Mouse (Mus musculus): Measurements from ENCODE around the gene Mapt.
A peak's percentile ranks its signal among the peaks of the same experiment; 100 is the strongest.
"Not testable (repeated sequence)": the region's sequence is repeated elsewhere in the genome, so short reads cannot be mapped to it uniquely, and the experiment has no call there.

Gene Mapt

DNA sequence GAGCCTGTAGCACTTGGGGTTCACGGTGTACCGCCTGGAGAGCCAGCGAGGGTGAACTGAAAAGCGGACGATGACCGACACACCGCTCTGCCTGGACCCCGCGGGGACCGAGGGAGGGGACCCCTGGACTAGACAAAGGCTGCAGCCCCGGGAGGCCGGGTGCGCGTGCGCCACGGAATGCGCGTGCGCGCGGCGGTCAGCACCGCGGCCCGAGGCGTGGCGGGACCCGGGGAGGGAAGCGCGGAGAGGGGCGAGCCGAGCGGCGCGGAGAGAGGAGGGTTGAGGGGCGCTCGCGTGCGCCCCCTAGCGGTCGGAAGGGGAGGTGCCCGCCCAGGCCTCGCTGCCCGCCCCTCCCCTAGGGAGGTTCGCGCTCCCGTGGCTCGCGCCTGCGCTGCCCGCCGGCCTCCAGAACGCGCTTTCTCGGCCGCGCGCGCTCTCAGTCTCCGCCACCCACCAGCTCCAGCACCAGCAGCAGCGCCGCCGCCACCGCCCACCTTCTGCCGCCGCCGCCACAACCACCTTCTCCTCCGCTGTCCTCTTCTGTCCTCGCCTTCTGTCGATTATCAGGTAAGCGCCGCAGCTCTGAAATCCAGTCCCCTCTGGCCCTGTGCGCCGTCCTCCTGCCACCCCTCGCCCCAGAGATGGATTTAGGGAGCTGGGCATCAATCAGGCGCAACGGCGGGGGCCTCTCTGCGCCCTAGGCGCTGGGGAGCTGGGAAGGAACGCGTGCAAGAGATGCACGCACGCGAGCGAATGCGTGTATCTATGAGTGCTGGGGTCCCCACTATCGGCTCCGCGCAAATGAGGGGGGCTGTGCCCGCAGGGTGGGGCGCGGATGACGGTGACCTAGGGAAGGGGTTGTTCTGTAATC is at the start of gene Mapt:
Gene Mapt (plus strand): TSS at position 350 of the 871 bp plus-strand sequence.
- DNase-seq (ENCODE audit: low spot score in 2 of 2) = peak; percentile 89 to 92

DNA sequence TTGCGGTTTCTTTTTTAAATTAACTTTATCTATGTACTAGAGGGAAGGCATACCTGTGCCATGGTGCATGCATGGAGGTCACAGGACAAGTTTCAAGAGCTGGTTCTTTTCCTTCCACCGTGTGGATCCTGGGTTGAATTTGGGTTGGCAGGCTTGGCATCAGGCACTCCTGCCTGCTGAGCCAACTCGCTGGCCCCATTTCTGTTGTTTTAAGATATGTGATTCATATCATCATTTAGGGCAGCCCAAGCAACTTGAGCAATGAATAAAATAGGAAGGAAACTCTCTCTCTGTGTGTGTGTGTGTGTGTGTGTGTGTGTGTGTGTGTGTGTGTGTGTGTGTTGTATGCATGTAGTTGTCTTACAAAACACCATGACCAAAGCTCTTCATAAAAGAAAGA is 49.0 kb upstream of the Mapt start:
- DNase-seq (ENCODE audit: low spot score in 2 of 2) = no peak

GRCm38 (mm10) chr11:104186135-104186836 is 44.9 kb upstream of the Mapt start, which contains the start of gene Sppl2c:
Gene Sppl2c, plus strand, starts transcription at chr11:104186327.
- DNase-seq (ENCODE audit: low spot score in 2 of 2) = no peak

GRCm38 (mm10) chr11:104186837-104187150 is 44.4 kb upstream of the Mapt start:
- no peak for DNase-seq (ENCODE audit: low spot score in 2 of 2)

DNA sequence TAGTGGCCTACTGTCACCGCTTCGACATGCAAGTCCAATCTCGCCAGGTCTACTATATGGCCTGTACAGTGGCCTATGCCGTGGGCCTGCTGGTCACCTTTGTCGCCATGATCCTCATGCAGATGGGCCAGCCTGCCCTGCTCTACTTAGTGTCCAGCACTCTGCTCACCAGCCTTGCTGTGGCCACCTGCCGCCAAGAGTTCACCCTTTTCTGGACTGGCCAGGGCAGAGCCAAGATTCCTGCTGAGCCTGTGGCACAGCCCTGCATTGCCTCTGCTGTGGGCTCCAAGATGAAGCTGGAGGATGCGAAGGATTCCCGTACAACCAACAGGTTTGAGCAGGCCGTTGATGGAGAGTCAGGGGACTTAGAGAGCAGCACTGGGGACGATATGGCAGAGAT is 43.4 kb upstream of the Mapt start:
- no peak for DNase-seq (ENCODE audit: low spot score in 2 of 2)

DNA sequence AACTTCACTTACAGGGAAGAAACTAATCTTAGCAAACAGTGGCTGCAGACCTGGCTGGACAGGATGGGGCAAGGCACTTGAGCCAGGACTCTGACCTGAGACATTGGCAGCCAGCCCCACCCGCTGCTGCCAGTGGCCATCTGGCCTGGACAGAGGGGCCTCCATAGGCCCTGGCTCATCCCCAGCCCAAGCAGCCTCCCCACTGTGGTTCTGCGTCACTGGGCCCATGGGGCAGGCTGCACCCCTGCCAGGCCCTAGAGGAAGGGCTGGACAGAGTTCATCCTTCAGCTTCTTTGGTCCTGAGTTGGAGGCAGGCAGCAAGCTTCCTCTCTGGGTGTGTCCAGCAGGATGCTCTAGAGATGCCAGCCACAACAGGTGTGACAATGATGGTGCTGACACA is 41.2 kb upstream of the Mapt start:
- no peak for DNase-seq (ENCODE audit: low spot score in 2 of 2)

DNA sequence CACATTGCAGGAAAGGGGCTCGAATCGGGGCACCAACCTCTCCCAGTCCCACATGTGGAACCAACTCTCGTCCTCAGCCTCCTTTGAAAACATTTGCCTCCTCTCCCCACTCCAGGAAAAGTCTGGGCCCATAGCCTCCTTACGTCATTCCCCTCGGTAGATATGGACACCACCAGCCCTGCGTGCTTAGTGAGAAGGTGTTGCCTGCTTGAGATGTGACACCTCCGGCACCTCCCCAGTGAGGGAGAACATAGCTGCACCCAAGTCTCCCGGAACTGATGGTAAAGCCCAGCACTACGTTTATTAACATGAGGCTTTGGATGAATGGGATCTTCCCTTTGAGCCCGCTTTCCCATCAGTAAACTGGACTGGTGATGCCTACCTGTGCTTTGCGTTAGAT is 35.8 kb upstream of the Mapt start:
- no peak for DNase-seq (ENCODE audit: low spot score in 2 of 2)

DNA sequence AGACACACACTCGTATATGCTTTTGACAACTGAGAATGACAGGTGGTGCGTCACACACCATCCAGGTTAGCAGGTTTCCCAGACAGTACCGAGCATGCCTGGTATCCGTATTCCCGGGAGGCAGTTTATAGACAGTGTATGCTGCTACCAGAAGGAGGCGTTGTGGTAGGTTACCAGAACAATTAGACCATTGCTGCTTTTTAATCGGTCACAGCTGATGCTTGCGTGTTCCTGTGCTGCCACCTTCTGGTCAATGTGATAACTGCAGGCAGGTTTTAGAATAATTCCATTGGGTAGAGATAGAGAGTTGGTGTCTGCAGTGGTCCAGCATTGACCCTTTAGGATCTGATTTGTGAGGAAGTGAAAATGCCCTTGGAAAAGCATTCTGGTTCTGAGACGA is 35.4 kb upstream of the Mapt start:
- DNase-seq (ENCODE audit: low spot score in 2 of 2) = peak; percentile 81

DNA sequence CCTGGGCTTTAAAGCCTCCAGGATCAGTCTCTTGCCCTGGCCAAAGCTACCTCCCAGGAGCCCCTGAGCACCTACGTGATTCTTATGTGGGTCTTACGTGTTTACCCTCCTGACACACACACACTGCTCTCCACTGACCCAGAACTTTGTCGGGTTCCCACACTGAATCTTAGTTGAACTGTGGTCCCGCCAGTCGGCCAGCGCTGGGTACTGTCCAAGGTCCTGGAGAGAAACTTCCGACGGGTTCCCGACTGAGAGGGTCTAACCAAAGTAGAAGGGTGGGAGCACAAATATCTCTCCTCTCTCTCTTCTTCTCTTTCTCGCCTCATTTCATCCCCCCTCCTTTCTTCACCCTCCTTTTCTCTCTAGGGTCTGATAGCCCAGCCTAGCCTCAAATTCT is 33.3 kb upstream of the Mapt start:
- DNase-seq (ENCODE audit: low spot score in 2 of 2) = no peak

DNA sequence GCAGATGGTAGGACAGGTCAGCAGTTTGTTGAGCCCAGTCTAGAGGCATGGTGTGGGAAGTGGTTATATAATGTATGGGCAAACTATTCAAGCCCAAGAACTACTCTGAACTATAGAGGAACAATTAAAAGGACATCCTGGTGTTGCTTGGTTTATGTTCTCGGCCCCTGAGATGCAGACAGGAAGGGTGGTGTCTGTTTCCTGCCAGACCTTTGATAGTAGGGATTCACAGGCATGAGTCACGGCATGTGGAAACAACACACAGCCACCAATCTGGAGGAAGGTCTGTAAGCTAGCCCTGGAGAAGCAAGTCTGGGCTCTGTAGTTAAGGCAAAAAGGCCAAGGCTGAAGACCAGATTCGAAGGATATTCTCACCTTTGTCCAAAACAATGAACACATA is 27.9 kb upstream of the Mapt start:
- no peak for DNase-seq (ENCODE audit: low spot score in 2 of 2)

GRCm38 (mm10) chr11:104206573-104206972 is 24.6 kb upstream of the Mapt start:
- no peak for DNase-seq (ENCODE audit: low spot score in 2 of 2)

DNA sequence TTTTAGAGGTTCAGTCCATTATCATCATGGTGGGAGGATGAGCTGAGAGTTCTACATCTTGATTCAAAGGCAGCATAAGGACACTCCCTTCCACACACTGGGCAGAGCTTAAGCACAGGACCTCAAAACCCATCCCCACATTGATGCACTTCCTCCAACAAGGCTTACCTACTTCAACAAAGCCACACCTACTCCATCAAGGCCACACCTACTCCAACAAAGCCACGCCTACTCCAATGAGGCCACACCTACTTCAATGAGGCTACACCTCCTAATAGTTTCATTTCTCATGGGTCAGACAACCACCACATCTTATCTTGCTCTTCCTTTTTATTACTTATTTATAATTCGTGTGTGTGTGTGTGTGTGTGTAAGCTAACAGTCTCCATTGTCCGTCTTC is 22.1 kb upstream of the Mapt start:
- no peak for DNase-seq (ENCODE audit: low spot score in 2 of 2)

- DNase-seq (ENCODE audit: low spot score in 2 of 2) = no peak
Measured at GRCm38 (mm10) chr11:104211251-104211650, 19.9 kb upstream of the Mapt start.

GRCm38 (mm10) chr11:104214128-104214527 is 17.1 kb upstream of the Mapt start:
- DNase-seq (ENCODE audit: low spot score in 2 of 2) = not testable (repeated sequence)

- no peak for DNase-seq (ENCODE audit: low spot score in 2 of 2)
Measured at GRCm38 (mm10) chr11:104218075-104218474, 13.1 kb upstream of the Mapt start.

DNA sequence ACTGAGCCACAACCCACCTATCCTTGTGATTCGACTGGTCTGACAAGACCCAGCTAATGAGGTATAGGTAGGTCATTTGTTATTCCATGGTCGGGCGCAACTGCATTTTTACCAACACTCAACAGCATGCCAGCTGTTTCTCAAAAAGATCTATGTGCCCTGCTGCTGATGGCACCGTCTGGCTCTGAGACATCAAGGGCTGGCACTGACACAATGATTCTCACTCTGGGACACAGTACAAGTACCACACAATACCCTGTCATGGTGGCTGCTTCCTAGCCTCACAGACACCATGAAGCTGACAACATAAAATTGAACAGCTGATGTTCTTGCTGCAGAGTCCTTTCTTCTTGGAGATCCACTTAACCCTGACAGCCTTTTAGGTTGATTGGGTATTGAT is 10.9 kb upstream of the Mapt start:
- no peak for DNase-seq (ENCODE audit: low spot score in 2 of 2)

- no peak for DNase-seq (ENCODE audit: low spot score in 2 of 2)
Measured at GRCm38 (mm10) chr11:104221751-104222150, 9.4 kb upstream of the Mapt start.

- DNase-seq (ENCODE audit: low spot score in 2 of 2) = no peak
Measured at GRCm38 (mm10) chr11:104223301-104223700, 7.9 kb upstream of the Mapt start.

GRCm38 (mm10) chr11:104229391-104229790 is 1.8 kb upstream of the Mapt start:
- no peak for DNase-seq (ENCODE audit: low spot score in 2 of 2)

GRCm38 (mm10) chr11:104230066-104230778 is 968 bp upstream of the Mapt start:
- no peak for DNase-seq (ENCODE audit: low spot score in 2 of 2)

DNA sequence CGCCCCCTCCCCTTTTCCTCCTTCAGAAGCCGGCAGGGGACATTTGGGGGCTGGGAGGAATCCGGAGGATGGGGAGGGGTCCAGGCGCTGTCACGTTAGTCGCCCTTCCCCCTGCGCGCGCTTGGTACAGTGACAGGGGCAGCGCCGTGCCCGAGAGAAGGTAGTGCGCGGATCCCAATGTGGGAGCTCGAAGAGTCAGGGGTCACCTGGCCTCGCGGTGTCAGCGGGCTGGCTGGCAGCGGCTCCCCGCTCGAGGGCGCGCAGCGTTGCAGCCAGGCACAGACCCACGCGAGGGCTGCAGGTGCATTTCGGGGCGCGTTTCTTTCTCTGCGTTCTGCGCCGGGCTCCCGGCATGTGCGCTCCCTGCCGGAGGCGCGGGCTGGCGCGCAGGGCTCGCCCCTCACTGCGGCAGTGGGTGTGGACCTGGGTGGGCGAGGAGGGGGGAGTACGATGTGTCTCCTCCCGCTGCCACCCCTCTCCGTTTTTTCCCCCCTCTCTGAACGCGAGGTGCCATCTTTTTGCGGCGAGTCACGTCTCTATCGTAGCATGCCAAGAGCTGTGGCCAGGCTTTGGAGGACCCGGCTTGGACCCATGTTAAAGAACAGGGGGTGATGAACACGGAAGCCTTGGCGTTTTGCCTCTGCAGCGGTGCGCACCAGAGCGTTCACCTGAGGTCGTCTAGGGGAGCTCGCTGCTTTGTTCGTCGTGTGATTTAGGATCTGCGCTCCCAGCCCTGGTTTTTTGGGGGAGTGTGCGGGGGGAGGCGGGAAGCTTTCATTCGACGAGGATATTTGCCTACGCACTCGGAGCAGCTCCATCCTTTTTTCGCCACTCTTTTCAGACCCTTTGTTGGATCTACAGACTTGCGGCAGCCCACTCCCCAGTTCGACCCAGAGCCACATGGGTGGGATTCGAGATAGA is 1.2 kb downstream of the Mapt start:
- DNase-seq (ENCODE audit: low spot score in 2 of 2) = peak; percentile 61 to 66

Measured in right cerebral cortex, postnatal 36 days (tissue).